Mouse (Mus musculus): ENCODE measurements at regions not wholly inside any gene's neighbourhood (a gene's known extent, or its start where the extent isn't known, plus 50 kb on each side); places are given as distances from the start of the nearest gene placed in this dataset.

GRCm38 (mm10) chr7:31208237-31209054 is 52.8 kb upstream of the Gramd1a start:
- ATAC-seq (replicated peaks; ENCODE audit: insufficient number of reproducible peaks, low FRiP score, low TSS enrichment, poor library complexity, severe bottlenecking): peak; percentile 86

- ATAC-seq (replicated peaks; ENCODE audit: insufficient number of reproducible peaks, low FRiP score, low TSS enrichment, poor library complexity, severe bottlenecking): no peak
These were observed 52.0 kb upstream of the Gramd1a start for GRCm38 (mm10) chr7:31207563-31208236.

All from monocyte, adult 5-6 weeks (primary cell).